Mouse (Mus musculus): Measurements from ENCODE around the gene Dusp22.

Dusp22 gene

GRCm38 (mm10) chr13:30659613-30660505 lies at the start of gene Dusp22:
TSS of gene Dusp22 (plus strand) at chr13:30659999.
- peak; percentile 67 for DNase-seq (ENCODE audit: low spot score)

GRCm38 (mm10) chr13:30612079-30612794 lies 47.6 kb upstream of the Dusp22 start:
- no peak for DNase-seq (ENCODE audit: low spot score)

- DNase-seq (ENCODE audit: low spot score) = no peak
These were observed 40.1 kb upstream of the Dusp22 start for GRCm38 (mm10) chr13:30619684-30620083.

GRCm38 (mm10) chr13:30628195-30629048 lies 31.4 kb upstream of the Dusp22 start:
- no peak for DNase-seq (ENCODE audit: low spot score)

- no peak for DNase-seq (ENCODE audit: low spot score)
These were observed 29.9 kb upstream of the Dusp22 start for GRCm38 (mm10) chr13:30629794-30630410.

- DNase-seq (ENCODE audit: low spot score) = no peak
These were observed 26.8 kb upstream of the Dusp22 start for GRCm38 (mm10) chr13:30632998-30633397.

- DNase-seq (ENCODE audit: low spot score) = no peak
These were observed 23.3 kb upstream of the Dusp22 start for GRCm38 (mm10) chr13:30636453-30636852.

- DNase-seq (ENCODE audit: low spot score) = no peak
These were observed 21.3 kb upstream of the Dusp22 start for GRCm38 (mm10) chr13:30638378-30639115.

- DNase-seq (ENCODE audit: low spot score) = no peak
These were observed 17.7 kb upstream of the Dusp22 start for GRCm38 (mm10) chr13:30642053-30642452.

GRCm38 (mm10) chr13:30648461-30648860 lies 11.3 kb upstream of the Dusp22 start:
- DNase-seq (ENCODE audit: low spot score) = no peak

- DNase-seq (ENCODE audit: low spot score) = no peak
These were observed 10.6 kb upstream of the Dusp22 start for GRCm38 (mm10) chr13:30649197-30649596.

GRCm38 (mm10) chr13:30650684-30651083 lies 9.1 kb upstream of the Dusp22 start:
- no peak for DNase-seq (ENCODE audit: low spot score)

GRCm38 (mm10) chr13:30653051-30653450 lies 6.7 kb upstream of the Dusp22 start:
- no peak for DNase-seq (ENCODE audit: low spot score)

- DNase-seq (ENCODE audit: low spot score) = no peak
These were observed 5.3 kb upstream of the Dusp22 start for GRCm38 (mm10) chr13:30654463-30654862.

GRCm38 (mm10) chr13:30656909-30657308 lies 2.9 kb upstream of the Dusp22 start:
- DNase-seq (ENCODE audit: low spot score) = no peak

GRCm38 (mm10) chr13:30657779-30658178 lies 2.0 kb upstream of the Dusp22 start:
- no peak for DNase-seq (ENCODE audit: low spot score)

GRCm38 (mm10) chr13:30658201-30658996 lies 1.4 kb upstream of the Dusp22 start:
- no peak for DNase-seq (ENCODE audit: low spot score)

- DNase-seq (ENCODE audit: low spot score) = no peak
These were observed 5.5 kb downstream of the Dusp22 start for GRCm38 (mm10) chr13:30665261-30665660.

- no peak for DNase-seq (ENCODE audit: low spot score)
These were observed 6.7 kb downstream of the Dusp22 start for GRCm38 (mm10) chr13:30666537-30666936.

GRCm38 (mm10) chr13:30668301-30668700 lies 8.5 kb downstream of the Dusp22 start:
- no peak for DNase-seq (ENCODE audit: low spot score)
